Mouse (Mus musculus) heart, embryonic 15.5 days (tissue): ENCODE data around the gene Ffar3. TPM values are rescaled to one million over a fixed set of nuclear protein-coding genes. Genes with fewer than 3 reads are reported as not detected.
A peak's percentile ranks its signal among the peaks of the same experiment; 100 is the strongest.
"Not testable (repeated sequence)": the region's sequence is repeated elsewhere in the genome, so short reads cannot be mapped to it uniquely, and the experiment has no call there.

Experiments
- ATAC-seq: fragments of 200-750 bp; cut with Nextera tagmentation; replicated peaks from 2 replicates; pipeline ENCODE4 v1.8.0; 2017; ENCODE audit warnings: low read depth, moderate TSS enrichment; ENCODE audit not compliant: insufficient number of reproducible peaks, insufficient read depth, low FRiP score
- H3K27ac ChIP-seq: fragments of 300-500 bp; sonication (generic); 2 replicates; pipeline ENCODE4 v1.5.1; 2015; ENCODE audit warnings: mild to moderate bottlenecking, inconsistent platforms
- H3K27me3 ChIP-seq: fragments of 300-500 bp; sonication (generic); 2 replicates; pipeline ENCODE4 v1.6.1; 2015; ENCODE audit warnings: inconsistent platforms
- H3K36me3 ChIP-seq: fragments of 300-500 bp; sonication (generic); 2 replicates; pipeline ENCODE4 v1.6.1; 2015; ENCODE audit warnings: mild to moderate bottlenecking, inconsistent platforms
- H3K4me1 ChIP-seq: fragments of 300-500 bp; sonication (generic); replicated peaks from 2 replicates; pipeline ENCODE4 v1.6.1; 2015; ENCODE audit warnings: inconsistent platforms
- H3K4me2 ChIP-seq: fragments of 300-500 bp; sonication (generic); 2 replicates; pipeline ENCODE4 v1.6.1; 2015; ENCODE audit warnings: inconsistent platforms, mild to moderate bottlenecking, moderate library complexity
- H3K4me3 ChIP-seq: fragments of 300-500 bp; sonication (generic); 2 replicates; pipeline ENCODE4 v1.5.1; 2015; ENCODE audit warnings: mild to moderate bottlenecking, inconsistent platforms
- H3K9ac ChIP-seq: fragments of 300-500 bp; sonication (generic); 2 replicates; pipeline ENCODE4 v1.6.1; 2015; ENCODE audit warnings: mild to moderate bottlenecking, inconsistent platforms
- H3K9me3 ChIP-seq: fragments of 300-500 bp; sonication (generic); replicated peaks from 2 replicates; pipeline ENCODE4 v1.6.1; 2016; ENCODE audit warnings: inconsistent platforms
- WGBS: fragments of 180-500 bp; shearing (Covaris S2); methylation state at CpG from one replicate; pipeline ENCODE4 v1.1.7; 2015; ENCODE audit warnings: mixed read lengths; 5-methylcytosine and 5-hydroxymethylcytosine counted together
- polyA plus RNA-seq: library from polyadenylated mRNA; unstranded; fragments of >200 nt; fragmentation: Nextera tagmentation; extraction: Ambion mirVana; gene quantifications from 2 replicates; pipeline ENCODE4 v1.2.1, GENCODE M21; 2015

Gene Ffar3
- polyA plus RNA-seq, 1 experiment from 2014 or later = not detected

GRCm38 (mm10) chr7:30844676-30845297 is 11.2 kb downstream of the Ffar3 start:
- WGBS = 39% methylated on average over 7 of the region's 7 CpGs
- H3K27me3 ChIP-seq = no peaks in the 10 kb centered on the region
- H3K9me3 ChIP-seq = no peaks in the 10 kb centered on the region
- no peak overlapping the region for H3K9ac ChIP-seq
- no peaks in the 10 kb centered on the region for H3K36me3 ChIP-seq
- H3K4me3 ChIP-seq = no peak overlapping the region
- no peak overlapping the region for H3K27ac ChIP-seq
- H3K4me2 ChIP-seq = no peak overlapping the region
- peaks cover 5% of the 10 kb centered on the region; the same call in 1 of the 2 replicates for H3K4me1 ChIP-seq
- no peak for ATAC-seq

GRCm38 (mm10) chr7:30842092-30842491 is 13.9 kb downstream of the Ffar3 start:
- no peaks in the 10 kb centered on the region for H3K27me3 ChIP-seq
- no peak for ATAC-seq
- no peak overlapping the region for H3K27ac ChIP-seq
- no peak overlapping the region for H3K9ac ChIP-seq
- 81% methylated on average over 5 of the region's 5 CpGs for whole genome bisulfite sequencing
- H3K9me3 ChIP-seq = no peaks in the 10 kb centered on the region
- no peak overlapping the region for H3K4me3 ChIP-seq
- no peak overlapping the region for H3K4me2 ChIP-seq
- no peaks in the 10 kb centered on the region for H3K36me3 ChIP-seq
- H3K4me1 ChIP-seq = peaks cover 5% of the 10 kb centered on the region; the same call in 1 of the 2 replicates

GRCm38 (mm10) chr7:30841379-30841778 is 14.6 kb downstream of the Ffar3 start:
- H3K4me2 ChIP-seq = no peak overlapping the region
- WGBS = 67% methylated on average over 4 of the region's 4 CpGs
- peaks cover 5% of the 10 kb centered on the region; the same call in 1 of the 2 replicates for H3K4me1 ChIP-seq
- no peak overlapping the region for H3K9ac ChIP-seq
- ATAC-seq = no peak
- no peaks in the 10 kb centered on the region for H3K36me3 ChIP-seq
- no peak overlapping the region for H3K4me3 ChIP-seq
- no peaks in the 10 kb centered on the region for H3K9me3 ChIP-seq
- no peaks in the 10 kb centered on the region for H3K27me3 ChIP-seq
- H3K27ac ChIP-seq = no peak overlapping the region

- H3K36me3 ChIP-seq = no peaks in the 10 kb centered on the region
- ATAC-seq = no peak
- H3K4me1 ChIP-seq = peaks cover 5% of the 10 kb centered on the region; the same call in 1 of the 2 replicates
- no peaks in the 10 kb centered on the region for H3K27me3 ChIP-seq
- no peak overlapping the region for H3K9ac ChIP-seq
- H3K4me2 ChIP-seq = no peak overlapping the region
- no peak overlapping the region for H3K4me3 ChIP-seq
- 46% methylated on average over 3 of the region's 3 CpGs for WGBS
- no peak overlapping the region for H3K27ac ChIP-seq
- H3K9me3 ChIP-seq = no peaks in the 10 kb centered on the region
Observed at GRCm38 (mm10) chr7:30840306-30840705, 15.7 kb downstream of the Ffar3 start.

GRCm38 (mm10) chr7:30837277-30837676 is 18.7 kb downstream of the Ffar3 start:
- ATAC-seq = no peak
- Histone ChIP-seq H3K4me3 (no peak overlapping the region), H3K4me2 (no peak overlapping the region), H3K27ac (no peak overlapping the region), H3K4me1 (peaks cover 5% of the 10 kb centered on the region; the same call in 1 of the 2 replicates), H3K36me3 (no peaks in the 10 kb centered on the region), H3K9ac (no peak overlapping the region), H3K27me3 (no peaks in the 10 kb centered on the region), H3K9me3 (no peaks in the 10 kb centered on the region)

- 19% methylated on average over 9 of the region's 11 CpGs for WGBS
- H3K4me2 ChIP-seq = 0 out of 2 replicates have a peak overlapping the region, but pooled peaks have one; percentile 16
- H3K9ac ChIP-seq, H3K4me1 ChIP-seq, ATAC-seq, H3K4me3 ChIP-seq, H3K9me3 ChIP-seq, H3K27ac ChIP-seq, H3K36me3 ChIP-seq, H3K27me3 ChIP-seq: not testable (repeated sequence)
Observed at GRCm38 (mm10) chr7:30832684-30833083, 23.3 kb downstream of the Ffar3 start.

- no peak for ATAC-seq
- H3K36me3 ChIP-seq = no peaks in the 10 kb centered on the region
Observed at GRCm38 (mm10) chr7:30832261-30832660, 23.7 kb downstream of the Ffar3 start.

GRCm38 (mm10) chr7:30829428-30829827 is 26.6 kb downstream of the Ffar3 start:
- ATAC-seq = no peak
- Histone ChIP-seq H3K36me3 (no peaks in the 10 kb centered on the region), H3K9me3 (no peaks in the 10 kb centered on the region), H3K27me3 (no peaks in the 10 kb centered on the region), H3K27ac (no peak overlapping the region), H3K4me2 (no peak overlapping the region), H3K4me3 (no peak overlapping the region), H3K4me1 (no peaks in the 10 kb centered on the region), H3K9ac (no peak overlapping the region)
- 66% methylated on average over 3 of the region's 3 CpGs for WGBS

More at GRCm38 (mm10) chr7:30832261-30832660, 23.7 kb downstream of the Ffar3 start:
- 54% methylated on average over 17 of the region's 17 CpGs for WGBS
- Histone ChIP-seq H3K4me1 (no peaks in the 10 kb centered on the region), H3K4me3 (no peak overlapping the region), H3K9me3 (no peaks in the 10 kb centered on the region), H3K9ac (no peak overlapping the region), H3K27ac (no peak overlapping the region), H3K4me2 (0 out of 2 replicates have a peak overlapping the region, but pooled peaks have one; percentile 16), H3K27me3 (no peaks in the 10 kb centered on the region)

GRCm38 (mm10) chr7:30828871-30829270 is 27.1 kb downstream of the Ffar3 start:
- not testable (repeated sequence) for H3K9ac ChIP-seq, H3K36me3 ChIP-seq, H3K4me1 ChIP-seq, H3K9me3 ChIP-seq, H3K4me3 ChIP-seq, H3K27me3 ChIP-seq, H3K4me2 ChIP-seq, H3K27ac ChIP-seq, ATAC-seq

GRCm38 (mm10) chr7:30826660-30827059 is 29.3 kb downstream of the Ffar3 start:
- no peaks in the 10 kb centered on the region for H3K4me1 ChIP-seq
- 87% methylated on average over 10 of the region's 10 CpGs for WGBS

GRCm38 (mm10) chr7:30824306-30824705 is 31.7 kb downstream of the Ffar3 start:
- ATAC-seq = no peak

More at GRCm38 (mm10) chr7:30826660-30827059, 29.3 kb downstream of the Ffar3 start:
- ATAC-seq = no peak
- Histone ChIP-seq H3K4me3 (no peak overlapping the region), H3K9me3 (no peaks in the 10 kb centered on the region), H3K27ac (no peak overlapping the region), H3K36me3 (no peaks in the 10 kb centered on the region), H3K27me3 (no peaks in the 10 kb centered on the region), H3K4me2 (no peak overlapping the region), H3K9ac (no peak overlapping the region)

GRCm38 (mm10) chr7:30823675-30824074 is 32.3 kb downstream of the Ffar3 start, which contains the start of gene Ffar2:
Ffar2 (minus strand) TSS chr7:30823775.
- ATAC-seq = no peak
- H3K27me3 ChIP-seq = no peaks in the 10 kb centered on the region; the same call in 1 of the 2 replicates
- no peak within 1 kb of the TSS for H3K4me2 ChIP-seq
- H3K4me1 ChIP-seq = no peaks in the 10 kb centered on the region
- 88% methylated on average over 18 of the region's 18 CpGs for WGBS
- H3K36me3 ChIP-seq = no peaks in the 10 kb centered on the region
- H3K27ac ChIP-seq = no peak within 1 kb of the TSS
- H3K4me3 ChIP-seq = no peak within 1 kb of the TSS
- H3K9ac ChIP-seq = no peak within 1 kb of the TSS
- H3K9me3 ChIP-seq = no peaks in the 10 kb centered on the region

More at GRCm38 (mm10) chr7:30824306-30824705, 31.7 kb downstream of the Ffar3 start:
- Histone ChIP-seq H3K9ac (no peak overlapping the region), H3K4me2 (no peak overlapping the region), H3K27me3 (no peaks in the 10 kb centered on the region; the same call in 1 of the 2 replicates), H3K27ac (no peak overlapping the region), H3K4me3 (no peak overlapping the region), H3K36me3 (no peaks in the 10 kb centered on the region), H3K4me1 (no peaks in the 10 kb centered on the region), H3K9me3 (no peaks in the 10 kb centered on the region)
- WGBS = 92% methylated on average over 3 of the region's 3 CpGs
